Mouse (Mus musculus) E14TG2a.4 (cell line): ENCODE measurements around the gene Fibcd1.

Source experiments
- CTCF ChIP-seq: conservative IDR thresholded peaks from 2 replicates; pipeline ENCODE4 v1.5.1; 2014; ENCODE audit warnings: low read length
- NANOG ChIP-seq: IDR thresholded peaks from 2 replicates; pipeline ENCODE4 v1.6.1; 2014; ENCODE audit warnings: borderline replicate concordance, low read length, mixed read lengths
- POU5F1 ChIP-seq: IDR thresholded peaks from 2 replicates; pipeline ENCODE4 v1.6.1; 2014; ENCODE audit warnings: low read length, borderline replicate concordance

DNA sequence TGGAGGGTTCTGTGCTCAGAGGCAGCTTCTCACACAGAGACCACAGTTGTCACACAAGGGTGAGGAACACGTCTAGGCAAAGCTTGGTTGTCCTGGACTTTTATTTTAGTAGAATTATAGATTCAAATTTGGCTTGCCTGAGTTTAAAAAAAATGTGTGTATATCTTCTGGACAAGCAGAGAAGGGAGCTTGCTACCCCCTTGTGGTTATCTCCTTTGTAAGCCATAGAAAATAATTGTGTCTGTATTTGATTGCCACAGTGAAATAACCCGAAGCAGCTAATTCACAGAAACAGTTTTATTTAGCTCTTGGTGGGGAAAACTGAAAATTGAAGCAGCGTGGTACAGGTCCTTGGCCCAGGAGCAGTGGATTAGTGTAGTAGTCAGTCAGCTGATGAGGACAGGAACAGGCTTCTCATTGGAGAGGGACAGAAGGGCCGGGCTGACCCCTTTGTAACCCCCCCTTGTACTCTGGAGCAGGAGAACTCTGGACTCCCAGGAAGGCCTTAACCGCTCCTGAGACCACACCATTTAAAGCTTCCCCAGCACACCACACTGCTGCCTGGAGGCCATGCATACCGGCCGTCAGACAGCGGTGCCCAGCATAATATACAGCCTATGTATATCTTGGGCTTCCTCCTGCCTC, 62.7 kb downstream of the Fibcd1 start:
- no peak for TF ChIP-seq CTCF
- TF ChIP-seq POU5F1: no peak
- TF ChIP-seq NANOG: no peak
